ENCODE assay signal across 27 mouse cellular contexts in genomic region chr12:74105811-74106513, GRCm38 (mm10).
A peak's percentile ranks its signal among the peaks of the same experiment; 100 is the strongest.
DNase-seq lines count a peak whose midpoint lies in the region; ATAC-seq and TF ChIP-seq lines count a peak whose summit lies in the region.
"Had no signal": no experiment of that assay in that cellular context is flagged by ENCODE, and none has a peak within 500 bp of the region (broad histone marks: within the 10 kb centered on the region; RNA-seq: fewer than 3 reads in every experiment).

No protein-coding gene starts in this region.

- H3K4me1 ChIP-seq in hindbrain, embryonic 13.5 days (replicated peaks), result peaks cover 18% of the 10 kb centered on the region
- H3K4me1 ChIP-seq in hindbrain, embryonic 11.5 days (replicated peaks; ENCODE audit: control insufficient read depth, insufficient read depth, low read length), result no peaks in the 10 kb centered on the region
- H3K4me1 ChIP-seq in forebrain, postnatal 0 days (ENCODE audit: insufficient read depth), result peaks cover 22% of the 10 kb centered on the region
- H3K4me1 ChIP-seq: heart, embryonic 10.5 days; intestine, embryonic 15.5 days; limb, embryonic 12.5 days; liver, embryonic 12.5 days; midbrain, embryonic 12.5 days had no signal

- no peak overlapping the region for H3K4me2 ChIP-seq in hindbrain, embryonic 13.5 days
- no peak overlapping the region for H3K4me2 ChIP-seq in hindbrain, embryonic 11.5 days (replicated peaks; ENCODE audit: low read depth, low read length)
- H3K4me2 ChIP-seq in forebrain, postnatal 0 days (ENCODE audit: low read depth), result no peak overlapping the region
- H3K4me2 ChIP-seq: intestine, embryonic 15.5 days; limb, embryonic 12.5 days; liver, embryonic 12.5 days; lung, embryonic 14.5 days; midbrain, embryonic 12.5 days; stomach, embryonic 15.5 days had no signal

- H3K27me3 ChIP-seq in hindbrain, embryonic 13.5 days, result 0 out of 2 replicates have a peak, but pooled peaks cover 3% of the 10 kb centered on the region
- H3K27me3 ChIP-seq in hindbrain, embryonic 11.5 days (ENCODE audit: control insufficient read depth, insufficient read depth, low read length), result no peaks in the 10 kb centered on the region
- H3K27me3 ChIP-seq in forebrain, postnatal 0 days (ENCODE audit: insufficient read depth, low read length), result no peaks in the 10 kb centered on the region
- H3K27me3 ChIP-seq: intestine, embryonic 15.5 days; limb, embryonic 12.5 days; liver, embryonic 12.5 days; stomach, embryonic 15.5 days had no signal

- no peaks in the 10 kb centered on the region for H3K9me3 ChIP-seq in hindbrain, embryonic 13.5 days
- H3K9me3 ChIP-seq in hindbrain, embryonic 11.5 days (ENCODE audit: control insufficient read depth, low read length), result no peaks in the 10 kb centered on the region
- H3K9me3 ChIP-seq in forebrain, postnatal 0 days (ENCODE audit: low read length), result no peaks in the 10 kb centered on the region
- H3K9me3 ChIP-seq: heart, embryonic 10.5 days; intestine, embryonic 15.5 days; limb, embryonic 12.5 days; liver, embryonic 12.5 days; midbrain, embryonic 12.5 days; stomach, embryonic 15.5 days had no signal

- WGBS in hindbrain, embryonic 13.5 days, result 61% methylated on average over 6 of the region's 6 CpGs
- 72% methylated on average over 6 of the region's 6 CpGs for WGBS in hindbrain, embryonic 11.5 days
- WGBS in forebrain, postnatal 0 days, result 52% methylated on average over 6 of the region's 6 CpGs

- TF ChIP-seq CTCF in forebrain, postnatal 0 days (IDR thresholded peaks at IDR 0.05; ENCODE audit: low read depth), result no peak

- no peak for DNase-seq in hindbrain, embryonic 11.5 days (ENCODE audit: low spot score)
- peak; percentile 20 for DNase-seq in urinary bladder, postnatal 14 days (ENCODE audit: low spot score)
- no peak for DNase-seq in urinary bladder, postnatal 4 days (ENCODE audit: low spot score in 2 of 2)
- peak; percentile 54 for DNase-seq in forebrain, postnatal 0 days
- DNase-seq in adrenal gland, postnatal 10 days, result no peak
- no peak for DNase-seq in heart, postnatal 4 days
- DNase-seq: adrenal gland, postnatal 14 days; B cell, adult 2 months; cerebellum, adult 11-12 months; cerebellum, postnatal 14 days; embryo, embryonic 11 days; gastrocnemius, postnatal 25 days; kidney, adult 9 months; kidney, postnatal 25 days; layer of hippocampus, adult 9-11 months; lung, embryonic 14.5 days; lung, postnatal 4 days; retina, postnatal 1 day; thymus, adult 18-20 months; thymus, postnatal 4 days had no signal

- H3K27ac ChIP-seq in hindbrain, embryonic 13.5 days, result peak overlapping the region; percentile 64; the same call in 1 of the 2 replicates
- no peak overlapping the region for H3K27ac ChIP-seq in hindbrain, embryonic 11.5 days (ENCODE audit: low read depth, low read length)
- peak overlapping the region; percentile 84 for H3K27ac ChIP-seq in forebrain, postnatal 0 days (ENCODE audit: low read depth, low read length)
- H3K27ac ChIP-seq: heart, embryonic 10.5 days; intestine, embryonic 15.5 days; limb, embryonic 12.5 days; liver, embryonic 12.5 days; midbrain, embryonic 12.5 days; stomach, embryonic 15.5 days had no signal

- no peak for ATAC-seq in hindbrain, embryonic 13.5 days (ENCODE audit: low FRiP score)
- ATAC-seq in hindbrain, embryonic 11.5 days (ENCODE audit: low FRiP score), result no peak
- peak; percentile 72 for ATAC-seq in forebrain, postnatal 0 days
- ATAC-seq: intestine, embryonic 15.5 days; liver, embryonic 12.5 days had no signal

- H3K36me3 ChIP-seq in hindbrain, embryonic 13.5 days, result no peaks in the 10 kb centered on the region
- H3K36me3 ChIP-seq in hindbrain, embryonic 11.5 days (ENCODE audit: control insufficient read depth, insufficient read depth, low read length), result no peaks in the 10 kb centered on the region
- no peaks in the 10 kb centered on the region for H3K36me3 ChIP-seq in forebrain, postnatal 0 days (ENCODE audit: insufficient read depth)
- H3K36me3 ChIP-seq: heart, embryonic 10.5 days; intestine, embryonic 15.5 days; limb, embryonic 12.5 days; liver, embryonic 12.5 days; midbrain, embryonic 12.5 days; stomach, embryonic 15.5 days had no signal

- no peak overlapping the region for H3K4me3 ChIP-seq in hindbrain, embryonic 13.5 days
- H3K4me3 ChIP-seq in hindbrain, embryonic 11.5 days (ENCODE audit: low read depth, low read length), result no peak overlapping the region
- no peak overlapping the region for H3K4me3 ChIP-seq in forebrain, postnatal 0 days (ENCODE audit: low read depth, low read length)
- H3K4me3 ChIP-seq: heart, embryonic 10.5 days; intestine, embryonic 15.5 days; limb, embryonic 12.5 days; liver, embryonic 12.5 days; midbrain, embryonic 12.5 days; stomach, embryonic 15.5 days had no signal

- H3K9ac ChIP-seq in hindbrain, embryonic 13.5 days, result no peak overlapping the region
- no peak overlapping the region for H3K9ac ChIP-seq in hindbrain, embryonic 11.5 days (ENCODE audit: low read depth, low read length)
- H3K9ac ChIP-seq in forebrain, postnatal 0 days, result no peak overlapping the region
- H3K9ac ChIP-seq: intestine, embryonic 15.5 days; limb, embryonic 12.5 days; liver, embryonic 12.5 days; lung, embryonic 14.5 days; midbrain, embryonic 12.5 days; stomach, embryonic 15.5 days had no signal

Comparison
In these comparisons a context has a peak if more than half of its experiments do, and no peak if none do; other contexts are left out.
1. DNase-seq: peak in urinary bladder, postnatal 14 days (single experiment) and forebrain, postnatal 0 days (single experiment); none in hindbrain, embryonic 11.5 days (single experiment), urinary bladder, postnatal 4 days (0 of 2), adrenal gland, postnatal 10 days (single experiment) and heart, postnatal 4 days (single experiment).